Mouse (Mus musculus): Measurements from ENCODE around the gene Git1. TPM values are rescaled to one million over a fixed set of nuclear protein-coding genes. Genes with fewer than 3 reads are reported as not detected.

The Git1 gene
- polyA plus RNA-seq, 1 experiment from 2014 or later = 7.9 TPM

- WGBS = 78% methylated on average over 6 of the region's 6 CpGs
- Histone ChIP-seq H3K36me3 (peaks cover 86% of the 10 kb centered on the region), H3K4me1 (peaks cover 35% of the 10 kb centered on the region), H3K27ac (replicated peaks) (no peak overlapping the region), H3K9ac (peak overlapping the region; percentile 1; the same call in 1 of the 2 replicates), H3K27me3 (replicated peaks) (no peaks in the 10 kb centered on the region), H3K4me3 (no peak overlapping the region), H3K9me3 (no peaks in the 10 kb centered on the region), H3K4me2 (no peak overlapping the region)
- no peak for ATAC-seq (ENCODE audit: extremely low read depth, insufficient number of reproducible peaks, low FRiP score, low TSS enrichment)
These were observed 9.1 kb downstream of the Git1 start for GRCm38 (mm10) chr11:77502481-77502880.

GRCm38 (mm10) chr11:77503511-77503910, 10.1 kb downstream of the Git1 start:
- Histone ChIP-seq H3K27me3 (replicated peaks) (no peaks in the 10 kb centered on the region), H3K4me3 (no peak overlapping the region), H3K4me2 (no peak overlapping the region), H3K9ac (peak overlapping the region; percentile 1), H3K36me3 (peaks cover 92% of the 10 kb centered on the region), H3K4me1 (peaks cover 32% of the 10 kb centered on the region), H3K9me3 (no peaks in the 10 kb centered on the region), H3K27ac (replicated peaks) (0 out of 2 replicates have a peak overlapping the region, but pooled peaks have one; percentile 18)
- ATAC-seq (ENCODE audit: extremely low read depth, insufficient number of reproducible peaks, low FRiP score, low TSS enrichment) = no peak
- WGBS = 78% methylated on average over 3 of the region's 3 CpGs

GRCm38 (mm10) chr11:77504377-77504776, 11.0 kb downstream of the Git1 start:
- 90% methylated on average over 19 of the region's 19 CpGs for WGBS
- Histone ChIP-seq H3K9me3 (no peaks in the 10 kb centered on the region), H3K9ac (no peak overlapping the region), H3K27me3 (replicated peaks) (no peaks in the 10 kb centered on the region), H3K4me3 (no peak overlapping the region), H3K27ac (replicated peaks) (no peak overlapping the region), H3K4me1 (peaks cover 34% of the 10 kb centered on the region), H3K36me3 (peaks cover 93% of the 10 kb centered on the region), H3K4me2 (no peak overlapping the region)
- ATAC-seq (ENCODE audit: extremely low read depth, insufficient number of reproducible peaks, low FRiP score, low TSS enrichment) = no peak

GRCm38 (mm10) chr11:77505291-77505980, 12.1 kb downstream of the Git1 start:
- Histone ChIP-seq H3K27ac (replicated peaks) (no peak overlapping the region), H3K4me1 (peaks cover 32% of the 10 kb centered on the region), H3K36me3 (peaks cover 93% of the 10 kb centered on the region), H3K4me3 (no peak overlapping the region), H3K9ac (no peak overlapping the region), H3K9me3 (no peaks in the 10 kb centered on the region), H3K27me3 (replicated peaks) (no peaks in the 10 kb centered on the region), H3K4me2 (no peak overlapping the region)
- WGBS = 88% methylated on average over 22 of the region's 22 CpGs
- no peak for ATAC-seq (ENCODE audit: extremely low read depth, insufficient number of reproducible peaks, low FRiP score, low TSS enrichment)

GRCm38 (mm10) chr11:77506273-77506672, 12.9 kb downstream of the Git1 start:
- Histone ChIP-seq H3K9me3 (no peaks in the 10 kb centered on the region), H3K27ac (replicated peaks) (no peak overlapping the region), H3K27me3 (replicated peaks) (no peaks in the 10 kb centered on the region), H3K36me3 (peaks cover 87% of the 10 kb centered on the region), H3K4me2 (no peak overlapping the region), H3K4me1 (peaks cover 25% of the 10 kb centered on the region), H3K9ac (no peak overlapping the region), H3K4me3 (no peak overlapping the region)
- ATAC-seq (ENCODE audit: extremely low read depth, insufficient number of reproducible peaks, low FRiP score, low TSS enrichment) = no peak
- WGBS = 83% methylated on average over 14 of the region's 14 CpGs

GRCm38 (mm10) chr11:77506941-77507340, 13.6 kb downstream of the Git1 start:
- Histone ChIP-seq H3K27ac (replicated peaks) (no peak overlapping the region), H3K4me2 (no peak overlapping the region), H3K4me1 (peaks cover 28% of the 10 kb centered on the region), H3K9me3 (no peaks in the 10 kb centered on the region), H3K9ac (no peak overlapping the region), H3K36me3 (peaks cover 81% of the 10 kb centered on the region), H3K27me3 (replicated peaks) (no peaks in the 10 kb centered on the region), H3K4me3 (no peak overlapping the region)
- WGBS = 82% methylated on average over 6 of the region's 6 CpGs
- no peak for ATAC-seq (ENCODE audit: extremely low read depth, insufficient number of reproducible peaks, low FRiP score, low TSS enrichment)

GRCm38 (mm10) chr11:77507426-77507825, 14.1 kb downstream of the Git1 start:
- no peak overlapping the region for H3K9ac ChIP-seq
- 0 out of 2 replicates have a peak overlapping the region, but pooled peaks have one; percentile 26 for H3K27ac ChIP-seq (replicated peaks)
- no peaks in the 10 kb centered on the region for H3K9me3 ChIP-seq
- peaks cover 32% of the 10 kb centered on the region for H3K4me1 ChIP-seq
- no peak for ATAC-seq (ENCODE audit: extremely low read depth, insufficient number of reproducible peaks, low FRiP score, low TSS enrichment)
- H3K4me2 ChIP-seq = no peak overlapping the region
- H3K4me3 ChIP-seq = no peak overlapping the region
- 65% methylated on average over 4 of the region's 4 CpGs for WGBS
- H3K36me3 ChIP-seq = peaks cover 77% of the 10 kb centered on the region
- no peaks in the 10 kb centered on the region for H3K27me3 ChIP-seq (replicated peaks)

GRCm38 (mm10) chr11:77508068-77509021, 15.0 kb downstream of the Git1 start:
- peak overlapping the region; percentile 81 for H3K9ac ChIP-seq
- peak overlapping the region; percentile 76 for H3K4me2 ChIP-seq
- no peaks in the 10 kb centered on the region for H3K27me3 ChIP-seq (replicated peaks)
- peaks cover 26% of the 10 kb centered on the region for H3K4me1 ChIP-seq
- peak; percentile 53; the same call in 1 of the 2 replicates for ATAC-seq (ENCODE audit: extremely low read depth, insufficient number of reproducible peaks, low FRiP score, low TSS enrichment)
- H3K9me3 ChIP-seq = no peaks in the 10 kb centered on the region
- H3K27ac ChIP-seq (replicated peaks) = peak overlapping the region; percentile 56
- WGBS = 18% methylated on average over 49 of the region's 49 CpGs
- peak overlapping the region; percentile 53 for H3K4me3 ChIP-seq
- H3K36me3 ChIP-seq = peaks cover 67% of the 10 kb centered on the region

- no peaks in the 10 kb centered on the region for H3K9me3 ChIP-seq
- ATAC-seq (ENCODE audit: extremely low read depth, insufficient number of reproducible peaks, low FRiP score, low TSS enrichment) = no peak
- no peak overlapping the region for H3K9ac ChIP-seq
- H3K4me3 ChIP-seq = no peak overlapping the region
- H3K4me2 ChIP-seq = no peak overlapping the region
- peaks cover 51% of the 10 kb centered on the region for H3K4me1 ChIP-seq
- H3K27ac ChIP-seq (replicated peaks) = no peak overlapping the region
- peaks cover 10% of the 10 kb centered on the region for H3K27me3 ChIP-seq (replicated peaks)
- 73% methylated on average over 5 of the region's 5 CpGs for WGBS
- peaks cover 37% of the 10 kb centered on the region for H3K36me3 ChIP-seq
These were observed 18.0 kb downstream of the Git1 start for GRCm38 (mm10) chr11:77511336-77511735.

- Histone ChIP-seq H3K4me1 (peaks cover 47% of the 10 kb centered on the region), H3K9ac (peak overlapping the region; percentile 90), H3K4me2 (peak overlapping the region; percentile 86), H3K36me3 (peaks cover 22% of the 10 kb centered on the region), H3K27ac (replicated peaks) (peak overlapping the region; percentile 81), H3K4me3 (peak overlapping the region; percentile 75), H3K9me3 (no peaks in the 10 kb centered on the region), H3K27me3 (replicated peaks) (peaks cover 26% of the 10 kb centered on the region)
- under 1% methylated on average over 62 of the region's 84 CpGs for WGBS
- ATAC-seq (ENCODE audit: extremely low read depth, insufficient number of reproducible peaks, low FRiP score, low TSS enrichment) = peak; percentile 75
These were observed 19.8 kb downstream of the Git1 start for GRCm38 (mm10) chr11:77512891-77513810.

Data from heart, embryonic 13.5 days (tissue).